Mouse (Mus musculus) embryonic facial prominence, embryonic 12.5 days (tissue): ENCODE data around the gene Gm10271. TPM values are rescaled to one million over a fixed set of nuclear protein-coding genes. Genes with fewer than 3 reads are reported as not detected.

Experiments used
- ATAC-seq: fragments of 200-750 bp; cut with Nextera tagmentation; 2 replicates; pipeline ENCODE4 v1.8.0; 2017; ENCODE audit not compliant: insufficient number of reproducible peaks, insufficient read depth, low FRiP score, low TSS enrichment
- H3K27ac ChIP-seq: fragments of 300-500 bp; sonication (generic); 2 replicates; pipeline ENCODE4 v1.5.1; 2016; ENCODE audit warnings: mild to moderate bottlenecking
- H3K27me3 ChIP-seq: fragments of 300-500 bp; sonication (generic); 2 replicates; pipeline ENCODE4 v1.6.1; 2016; ENCODE audit warnings: mild to moderate bottlenecking, moderate library complexity
- H3K36me3 ChIP-seq: fragments of 300-500 bp; sonication (generic); 2 replicates; pipeline ENCODE4 v1.6.1; 2016; ENCODE audit warnings: mild to moderate bottlenecking
- H3K4me1 ChIP-seq: fragments of 300-500 bp; sonication (generic); 2 replicates; pipeline ENCODE4 v1.6.1; 2016
- H3K4me2 ChIP-seq: fragments of 300-500 bp; sonication (generic); replicated peaks from 2 replicates; pipeline ENCODE4 v1.6.1; 2016; ENCODE audit warnings: mild to moderate bottlenecking, moderate library complexity
- H3K4me3 ChIP-seq: fragments of 300-500 bp; sonication (generic); 2 replicates; pipeline ENCODE4 v1.5.1; 2016; ENCODE audit warnings: mild to moderate bottlenecking
- H3K9ac ChIP-seq: fragments of 300-500 bp; sonication (generic); 2 replicates; pipeline ENCODE4 v1.6.1; 2016; ENCODE audit warnings: mild to moderate bottlenecking, moderate library complexity
- H3K9me3 ChIP-seq: fragments of 300-500 bp; sonication (generic); 2 replicates; pipeline ENCODE4 v1.6.1; 2016; ENCODE audit warnings: mild to moderate bottlenecking, moderate library complexity
- WGBS: fragments of 180-500 bp; shearing (Covaris S2); methylation state at CpG from one replicate; pipeline ENCODE4 v1.1.7; 2016; 5-methylcytosine and 5-hydroxymethylcytosine counted together
- polyA plus RNA-seq: library from polyadenylated mRNA; unstranded; fragments of >200 nt; fragmentation: Nextera tagmentation; extraction: Ambion mirVana; gene quantifications from 2 replicates; pipeline ENCODE4 v1.2.1, GENCODE M21; 2016

Gene Gm10271
- polyA plus RNA-seq, 1 experiment from 2014 or later = not detected

GRCm38 (mm10) chr10:116908901-116909642, 63.3 kb downstream of the Gm10271 start:
- H3K4me3 ChIP-seq = no peak overlapping the region
- no peaks in the 10 kb centered on the region for H3K4me1 ChIP-seq
- no peaks in the 10 kb centered on the region for H3K9me3 ChIP-seq
- no peak overlapping the region for H3K9ac ChIP-seq
- no peaks in the 10 kb centered on the region for H3K27me3 ChIP-seq
- 79% methylated on average over 15 of the region's 15 CpGs for WGBS
- H3K4me2 ChIP-seq = no peak overlapping the region
- no peak for ATAC-seq
- no peak overlapping the region for H3K27ac ChIP-seq
- H3K36me3 ChIP-seq = peaks cover 70% of the 10 kb centered on the region

Other genes with a start within 250 kb of the Gm10271 start
- gene Myrfl, start 75.7 kb downstream of the Gm10271 start, polyA plus RNA-seq = 0.18 TPM in 2 replicates
- gene Rab3ip, start 21.8 kb downstream of the Gm10271 start, polyA plus RNA-seq = 36.8 TPM in 2 replicates
- gene Best3, start 13.7 kb upstream of the Gm10271 start, polyA plus RNA-seq = 0.56 and 0.59 TPM in 2 replicates
- not detected in 2 replicates for gene Lrrc10, start 72.7 kb upstream of the Gm10271 start, polyA plus RNA-seq
- gene Cct2, start 91.2 kb upstream of the Gm10271 start, polyA plus RNA-seq = 251 and 257 TPM in 2 replicates
- 22.8 and 24.4 TPM in 2 replicates for gene Frs2, start 175.9 kb upstream of the Gm10271 start, polyA plus RNA-seq